In the genomic region with DNA sequence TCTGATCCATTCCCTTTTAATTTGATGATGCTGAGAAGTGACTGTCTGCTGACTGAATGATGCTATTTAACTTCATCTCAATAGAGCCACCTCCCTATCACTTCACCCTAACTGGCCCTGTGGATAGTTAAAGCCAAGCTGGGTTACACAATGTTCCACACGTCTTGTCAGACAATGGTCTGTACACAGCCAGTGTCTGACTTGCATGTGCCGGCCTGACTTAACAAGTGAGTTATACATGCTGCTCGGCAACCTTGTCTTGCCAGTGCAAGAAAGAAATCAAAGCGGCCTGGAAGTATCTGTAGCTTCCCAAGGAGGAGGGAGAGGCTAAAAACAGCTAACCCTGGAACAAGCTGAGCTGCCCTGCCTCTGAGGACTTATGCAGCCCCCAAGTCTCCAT, we compare ENCODE assay signal across 13 mouse cellular contexts.
DNase-seq lines count a peak whose midpoint lies in the region; ATAC-seq lines count a peak whose summit lies in the region.
"Had no signal": no experiment of that assay in that cellular context is flagged by ENCODE, and none has a peak within 500 bp of the region (broad histone marks: within the 10 kb centered on the region; RNA-seq: fewer than 3 reads in every experiment).

No protein-coding gene starts in this region.

- no peaks in the 10 kb centered on the region for H3K27me3 ChIP-seq in heart, embryonic 15.5 days
- no peaks in the 10 kb centered on the region for H3K27me3 ChIP-seq in stomach, embryonic 15.5 days (replicated peaks)
- H3K27me3 ChIP-seq: kidney, embryonic 15.5 days; limb, embryonic 12.5 days; midbrain, embryonic 12.5 days had no signal

- peaks cover 34% of the 10 kb centered on the region for H3K4me1 ChIP-seq in heart, embryonic 15.5 days (replicated peaks)
- no peaks in the 10 kb centered on the region; the same call in 1 of the 2 replicates for H3K4me1 ChIP-seq in stomach, embryonic 15.5 days

- H3K9ac ChIP-seq in heart, embryonic 15.5 days = no peak overlapping the region
- no peak overlapping the region for H3K9ac ChIP-seq in stomach, embryonic 15.5 days
- H3K9ac ChIP-seq: kidney, embryonic 15.5 days; limb, embryonic 12.5 days; midbrain, embryonic 12.5 days had no signal

- no peaks in the 10 kb centered on the region for H3K36me3 ChIP-seq in heart, embryonic 15.5 days
- no peaks in the 10 kb centered on the region for H3K36me3 ChIP-seq in stomach, embryonic 15.5 days
- H3K36me3 ChIP-seq: G1E; kidney, embryonic 15.5 days; limb, embryonic 12.5 days; midbrain, embryonic 12.5 days had no signal

- no peak overlapping the region for H3K27ac ChIP-seq in heart, embryonic 15.5 days
- peak overlapping the region; percentile 27 for H3K27ac ChIP-seq in stomach, embryonic 15.5 days
- H3K27ac ChIP-seq: kidney, embryonic 15.5 days; limb, embryonic 12.5 days; midbrain, embryonic 12.5 days had no signal

- WGBS in heart, embryonic 15.5 days = 40% methylated on average over 4 of the region's 4 CpGs
- WGBS in stomach, embryonic 15.5 days = 43% methylated on average over 4 of the region's 4 CpGs

- H3K4me3 ChIP-seq in heart, embryonic 15.5 days = no peak overlapping the region
- H3K4me3 ChIP-seq in stomach, embryonic 15.5 days (replicated peaks) = no peak overlapping the region
- H3K4me3 ChIP-seq: kidney, embryonic 15.5 days; limb, embryonic 12.5 days; midbrain, embryonic 12.5 days had no signal

- ATAC-seq in heart, embryonic 15.5 days (replicated peaks; ENCODE audit: insufficient number of reproducible peaks, insufficient read depth, low FRiP score, low read depth) = 0 out of 2 replicates have a peak, but pooled peaks have one; percentile 35
- no peak for ATAC-seq in stomach, embryonic 15.5 days (ENCODE audit: insufficient read depth, low FRiP score, low read depth)

- H3K4me2 ChIP-seq in heart, embryonic 15.5 days = no peak overlapping the region
- H3K4me2 ChIP-seq in stomach, embryonic 15.5 days = no peak overlapping the region
- H3K4me2 ChIP-seq: kidney, embryonic 15.5 days; limb, embryonic 12.5 days; midbrain, embryonic 12.5 days had no signal

- peak; percentile 9 for DNase-seq in adrenal gland, adult 2 months
- DNase-seq in adrenal gland, postnatal 4 days (ENCODE audit: low spot score in 2 of 2) = no peak
- no peak for DNase-seq in heart, postnatal 14 days
- peak; percentile 27 for DNase-seq in testis, postnatal 14 days (ENCODE audit: low spot score)
- DNase-seq in testis, postnatal 10 days (ENCODE audit: low spot score) = no peak
- DNase-seq in thymus, postnatal 10 days (ENCODE audit: low spot score in 2 of 2) = no peak
- DNase-seq: lung, adult 18-20 months had no signal

- intact Hi-C loops in heart, postnatal 14 days (cut with DNase I) = no loop called here

- H3K9me3 ChIP-seq in heart, embryonic 15.5 days (replicated peaks) = no peaks in the 10 kb centered on the region
- no peaks in the 10 kb centered on the region for H3K9me3 ChIP-seq in stomach, embryonic 15.5 days
- H3K9me3 ChIP-seq: G1E; kidney, embryonic 15.5 days; limb, embryonic 12.5 days; midbrain, embryonic 12.5 days had no signal

Comparison
In these comparisons a context has a peak if more than half of its experiments do, and no peak if none do; other contexts are left out.
1. DNase-seq: peak in adrenal gland, adult 2 months (single experiment) and testis, postnatal 14 days (single experiment); none in adrenal gland, postnatal 4 days (0 of 2), heart, postnatal 14 days (0 of 2), testis, postnatal 10 days (single experiment) and thymus, postnatal 10 days (0 of 2).